Mouse (Mus musculus) MEL (cell line): ENCODE measurements around the gene Spib. TPM values are rescaled to one million over a fixed set of nuclear protein-coding genes. Genes with fewer than 3 reads are reported as not detected.

Experiments used
- DNase-seq: peaks from one replicate; pipeline ENCODE4 v3.0.0; 2011; ENCODE audit warnings: low read depth, low spot score
- H3K27ac ChIP-seq: 2 replicates; pipeline ENCODE4 v1.5.1; 2012; ENCODE audit warnings: low read depth, mild to moderate bottlenecking, control low read depth, low read length, moderate library complexity; ENCODE audit not compliant: control insufficient read depth
- H3K27me3 ChIP-seq, 2 experiments: fragments of 150-350 bp in 1 of 2; sonication (generic) in 1 of 2; 2 replicates each; pipeline ENCODE4 v1.6.1; 2012; ENCODE audit warnings: low read length in 2 of 2, mild to moderate bottlenecking in 2 of 2, improper control_type of control experiment in 1 of 2, moderate library complexity in 1 of 2; ENCODE audit not compliant: insufficient read depth in 2 of 2, control insufficient read depth in 1 of 2
- H3K36me3 ChIP-seq, 2 experiments: 2 replicates each; pipeline ENCODE4 v1.6.1; 2012 to 2014; ENCODE audit warnings: low read length in 2 of 2, improper control_type of control experiment in 1 of 2, inconsistent platforms in 1 of 2, mild to moderate bottlenecking in 1 of 2; ENCODE audit not compliant: insufficient read depth in 2 of 2, control insufficient read depth in 1 of 2
- H3K4me1 ChIP-seq, 2 experiments: fragments of 150-350 bp in 1 of 2; sonication (generic) in 1 of 2; 2 replicates each; pipeline ENCODE4 v1.6.1; 2012; ENCODE audit warnings: low read length in 2 of 2, improper control_type of control experiment in 1 of 2, mild to moderate bottlenecking in 1 of 2; ENCODE audit not compliant: insufficient read depth in 2 of 2, control insufficient read depth in 1 of 2
- H3K4me3 ChIP-seq, 2 experiments: fragments of 150-350 bp in 1 of 2; sonication (generic) in 1 of 2; 2 replicates each; pipeline ENCODE4 v1.5.1; 2012; ENCODE audit warnings: low read depth in 2 of 2, low read length in 2 of 2, mild to moderate bottlenecking in 2 of 2, moderate library complexity in 2 of 2, control low read depth in 1 of 2, improper control_type of control experiment in 1 of 2; ENCODE audit not compliant: control insufficient read depth in 1 of 2, insufficient read depth in 1 of 2
- H3K79me2 ChIP-seq: 2 replicates; pipeline ENCODE4 v1.6.1; 2012; ENCODE audit warnings: mild to moderate bottlenecking, low read length, moderate library complexity; ENCODE audit not compliant: control insufficient read depth, poor library complexity, insufficient read depth
- H3K9ac ChIP-seq: 2 replicates; pipeline ENCODE4 v1.6.1; 2012; ENCODE audit warnings: low read depth, mild to moderate bottlenecking, control low read depth, low read length, moderate library complexity; ENCODE audit not compliant: control insufficient read depth, poor library complexity, severe bottlenecking
- H3K9me3 ChIP-seq: fragments of 150-350 bp; sonication (generic); replicated peaks from 2 replicates; pipeline ENCODE4 v1.6.1; 2012; ENCODE audit warnings: mild to moderate bottlenecking, low read length, improper control_type of control experiment, moderate library complexity; ENCODE audit not compliant: insufficient read depth
- CTCF ChIP-seq, 3 experiments: IDR thresholded peaks in 2 of 3; conservative IDR thresholded peaks in 1 of 3; 2 replicates each; pipeline ENCODE4 v1.5.1; 2011 to 2012; ENCODE audit warnings: low read length in 3 of 3, low read depth in 2 of 3, mild to moderate bottlenecking in 2 of 3, improper control_type of control experiment in 1 of 3, inconsistent platforms in 1 of 3, mixed read lengths in 1 of 3, moderate library complexity in 1 of 3; ENCODE audit not compliant: control insufficient read depth in 1 of 3, insufficient read depth in 1 of 3, poor library complexity in 1 of 3, severe bottlenecking in 1 of 3
- ELF1 ChIP-seq: IDR thresholded peaks from 2 replicates; pipeline ENCODE4 v1.6.1; 2014; ENCODE audit warnings: low read depth, mild to moderate bottlenecking, inconsistent platforms, low read length, improper control_type of control experiment, moderate library complexity
- GABPA ChIP-seq: IDR thresholded peaks from 2 replicates; pipeline ENCODE4 v1.6.1; 2012; ENCODE audit warnings: low read depth, mild to moderate bottlenecking, inconsistent platforms, low read length, improper control_type of control experiment, moderate library complexity
- KAT2A ChIP-seq: conservative IDR thresholded peaks from 2 replicates; pipeline ENCODE4 v1.6.1; 2012; ENCODE audit warnings: low read depth, low read length, improper control_type of control experiment, inconsistent platforms
- MAFK ChIP-seq: IDR thresholded peaks from 2 replicates; pipeline ENCODE4 v1.6.1; 2011; ENCODE audit warnings: low read depth, mild to moderate bottlenecking, low read length, improper control_type of control experiment, borderline replicate concordance
- MAZ ChIP-seq: IDR thresholded peaks from 2 replicates; pipeline ENCODE4 v1.6.1; 2012; ENCODE audit warnings: low read depth, mild to moderate bottlenecking, inconsistent platforms, low read length, improper control_type of control experiment
- MYC ChIP-seq: IDR thresholded peaks from 2 replicates; pipeline ENCODE4 v1.6.1; 2011; ENCODE audit warnings: low read depth, mild to moderate bottlenecking, low read length, improper control_type of control experiment, moderate library complexity
- NELFE ChIP-seq: IDR thresholded peaks from 2 replicates; pipeline ENCODE4 v1.6.1; 2011; ENCODE audit warnings: low read depth, low read length, improper control_type of control experiment
- NRF1 ChIP-seq: IDR thresholded peaks from 2 replicates; pipeline ENCODE4 v1.6.1; 2014; ENCODE audit warnings: low read depth, mild to moderate bottlenecking, inconsistent platforms, low read length, improper control_type of control experiment, moderate library complexity; ENCODE audit not compliant: poor library complexity, insufficient read depth, severe bottlenecking
- POLR2A ChIP-seq, 2 experiments: IDR thresholded peaks; 2 replicates each; pipeline ENCODE4 v1.6.1; 2011 to 2012; ENCODE audit warnings: low read length in 2 of 2, mild to moderate bottlenecking in 2 of 2, control low read depth in 1 of 2, improper control_type of control experiment in 1 of 2, low read depth in 1 of 2, moderate library complexity in 1 of 2; ENCODE audit not compliant: control insufficient read depth in 1 of 2, insufficient read depth in 1 of 2, poor library complexity in 1 of 2
- POLR2AphosphoS5 ChIP-seq: IDR thresholded peaks from 2 replicates; pipeline ENCODE4 v1.6.1; 2012; ENCODE audit warnings: low read depth, borderline replicate concordance, mild to moderate bottlenecking, inconsistent platforms, low read length, moderate library complexity, mixed read lengths
- RCOR1 ChIP-seq: IDR thresholded peaks from 2 replicates; pipeline ENCODE4 v1.6.1; 2012; ENCODE audit warnings: low read depth, mild to moderate bottlenecking, inconsistent platforms, low read length, improper control_type of control experiment
- SIN3A ChIP-seq: IDR thresholded peaks from 2 replicates; pipeline ENCODE4 v1.6.1; 2012; ENCODE audit warnings: low read length, improper control_type of control experiment, inconsistent platforms
- SMC3 ChIP-seq: IDR thresholded peaks from 2 replicates; pipeline ENCODE4 v1.6.1; 2011; ENCODE audit warnings: low read depth, low read length, improper control_type of control experiment
- TAL1 ChIP-seq: IDR thresholded peaks from 2 replicates; pipeline ENCODE4 v1.6.1; 2012; ENCODE audit warnings: mild to moderate bottlenecking, inconsistent platforms, low read length, moderate library complexity, mixed read lengths
- TBP ChIP-seq: IDR thresholded peaks from 2 replicates; pipeline ENCODE4 v1.8.0; 2011; ENCODE audit warnings: low read depth, low read length, improper control_type of control experiment
- UBTF ChIP-seq: IDR thresholded peaks from 2 replicates; pipeline ENCODE4 v1.6.1; 2012; ENCODE audit warnings: low read depth, mild to moderate bottlenecking, inconsistent platforms, low read length, improper control_type of control experiment, moderate library complexity, borderline replicate concordance; ENCODE audit not compliant: insufficient read depth
- ZKSCAN1 ChIP-seq: IDR thresholded peaks from 2 replicates; pipeline ENCODE4 v1.6.1; 2012; ENCODE audit warnings: low read depth, mild to moderate bottlenecking, inconsistent platforms, low read length, improper control_type of control experiment, moderate library complexity
- ZMIZ1 ChIP-seq: IDR thresholded peaks from 2 replicates; pipeline ENCODE4 v1.6.1; 2012; ENCODE audit warnings: low read depth, mild to moderate bottlenecking, inconsistent platforms, low read length, improper control_type of control experiment, moderate library complexity
- ZNF384 ChIP-seq: IDR thresholded peaks from 2 replicates; pipeline ENCODE4 v1.6.1; 2012; ENCODE audit warnings: low read depth, mild to moderate bottlenecking, inconsistent platforms, low read length, improper control_type of control experiment
- polyA plus RNA-seq, 2 experiments: library from polyadenylated mRNA; stranded (reverse) in 1 of 2; unstranded in 1 of 2; fragments of >175 nt in 1 of 2; fragments of >200 nt in 1 of 2; gene quantifications; 2 replicates each; pipeline versions ENCODE4 v1.2.1 to v1.2.4; 2012; ENCODE audit warnings: low replicate concordance in 2 of 2, low read depth in 1 of 2; ENCODE audit not compliant: insufficient read length in 2 of 2, insufficient read depth in 1 of 2, missing spikeins in 1 of 2
- total RNA-seq: library from RNA; depleted of rRNA; stranded (reverse); fragments of 300-350 nt; gene quantifications from 2 replicates; pipeline ENCODE4 v1.2.3, GENCODE M21; 2012; rRNA removed

The Spib gene
- total RNA-seq: 0.04 and 0.10 TPM in 2 replicates
- under 1 TPM in 1 of 2 experiments, not detected in 1; 0.13 TPM for polyA plus RNA-seq

- Histone ChIP-seq H3K4me1 (peaks cover 0 to 6% of the 10 kb centered on the region in 2 experiments; a peak in 2 of 4 replicates), H3K79me2 (no peaks in the 10 kb centered on the region; the same call in 1 of the 2 replicates), H3K4me3 (no peak within 1 kb of the TSS), H3K27ac (no peak within 1 kb of the TSS), H3K9me3 (no peaks in the 10 kb centered on the region), H3K9ac (no peak within 1 kb of the TSS), H3K27me3 (no peaks in the 10 kb centered on the region), H3K36me3 (0 out of 4 replicates have a peak, but pooled peaks cover 0 to 2% of the 10 kb centered on the region in 2 experiments)
- no peak for TF ChIP-seq NRF1
- no peak for TF ChIP-seq ZMIZ1
- no peak for TF ChIP-seq UBTF
- TF ChIP-seq KAT2A: no peak
- TF ChIP-seq POLR2AphosphoS5: no peak
- TF ChIP-seq TAL1: no peak
- TF ChIP-seq POLR2A (IDR thresholded peaks at IDR 0.05; ENCODE audit: control insufficient read depth in 1 of 2, insufficient read depth in 1 of 2, low read depth in 1 of 2, low read length in 2 of 2, poor library complexity in 1 of 2): no peak
- no peak for TF ChIP-seq MAFK
- no peak for TF ChIP-seq TBP
- TF ChIP-seq SMC3: no peak
- TF ChIP-seq MAZ: no peak
- no peak for TF ChIP-seq NELFE
- DNase-seq: no peak
Measured at GRCm38 (mm10) chr7:44531946-44532732, at the start of gene Spib. Gene Spib, minus strand, starts transcription at chr7:44532071.

GRCm38 (mm10) chr7:44581637-44582036, 49.8 kb upstream of the Spib start:
- no peaks in the 10 kb centered on the region for H3K27me3 ChIP-seq
- H3K27ac ChIP-seq: no peak overlapping the region

More at GRCm38 (mm10) chr7:44581637-44582036, 49.8 kb upstream of the Spib start:
- no peak for TF ChIP-seq POLR2A (IDR thresholded peaks at IDR 0.05; ENCODE audit: control insufficient read depth in 1 of 2, insufficient read depth in 1 of 2, low read depth in 1 of 2, low read length in 2 of 2, poor library complexity in 1 of 2)
- TF ChIP-seq TBP: no peak
- TF ChIP-seq KAT2A: no peak
- TF ChIP-seq ELF1: no peak
- TF ChIP-seq SIN3A: no peak
- TF ChIP-seq GABPA: no peak
- no peak for TF ChIP-seq POLR2AphosphoS5
- TF ChIP-seq CTCF (IDR thresholded peaks at IDR 0.05 in 2 of 3, conservative IDR thresholded peaks at IDR 0.05 in 1 of 3; ENCODE audit: control insufficient read depth in 1 of 3, insufficient read depth in 1 of 3, low read depth in 2 of 3, low read length in 3 of 3, poor library complexity in 1 of 3, severe bottlenecking in 1 of 3): no peak
- no peak for TF ChIP-seq MYC
- TF ChIP-seq RCOR1: no peak
- TF ChIP-seq ZKSCAN1: no peak
- no peak for TF ChIP-seq ZNF384
- 0 out of 4 replicates have a peak, but pooled peaks cover 0 to 3% of the 10 kb centered on the region in 2 experiments for H3K4me1 ChIP-seq
- H3K36me3 ChIP-seq: no peaks in the 10 kb centered on the region
- no peaks in the 10 kb centered on the region for H3K79me2 ChIP-seq
- no peak overlapping the region for H3K4me3 ChIP-seq
- no peak for DNase-seq
- H3K9ac ChIP-seq: no peak overlapping the region
- H3K9me3 ChIP-seq: no peaks in the 10 kb centered on the region
